Mouse (Mus musculus): ENCODE measurements around the gene Pdia5. TPM values are rescaled to one million over a fixed set of nuclear protein-coding genes. Genes with fewer than 3 reads are reported as not detected.
A peak's percentile ranks its signal among the peaks of the same experiment; 100 is the strongest.

Gene Pdia5
- polyA plus RNA-seq (2011; ENCODE audit: insufficient read depth, insufficient read length, low read depth, missing spikeins), result 20.2 and 25.8 TPM in 2 replicates

DNA sequence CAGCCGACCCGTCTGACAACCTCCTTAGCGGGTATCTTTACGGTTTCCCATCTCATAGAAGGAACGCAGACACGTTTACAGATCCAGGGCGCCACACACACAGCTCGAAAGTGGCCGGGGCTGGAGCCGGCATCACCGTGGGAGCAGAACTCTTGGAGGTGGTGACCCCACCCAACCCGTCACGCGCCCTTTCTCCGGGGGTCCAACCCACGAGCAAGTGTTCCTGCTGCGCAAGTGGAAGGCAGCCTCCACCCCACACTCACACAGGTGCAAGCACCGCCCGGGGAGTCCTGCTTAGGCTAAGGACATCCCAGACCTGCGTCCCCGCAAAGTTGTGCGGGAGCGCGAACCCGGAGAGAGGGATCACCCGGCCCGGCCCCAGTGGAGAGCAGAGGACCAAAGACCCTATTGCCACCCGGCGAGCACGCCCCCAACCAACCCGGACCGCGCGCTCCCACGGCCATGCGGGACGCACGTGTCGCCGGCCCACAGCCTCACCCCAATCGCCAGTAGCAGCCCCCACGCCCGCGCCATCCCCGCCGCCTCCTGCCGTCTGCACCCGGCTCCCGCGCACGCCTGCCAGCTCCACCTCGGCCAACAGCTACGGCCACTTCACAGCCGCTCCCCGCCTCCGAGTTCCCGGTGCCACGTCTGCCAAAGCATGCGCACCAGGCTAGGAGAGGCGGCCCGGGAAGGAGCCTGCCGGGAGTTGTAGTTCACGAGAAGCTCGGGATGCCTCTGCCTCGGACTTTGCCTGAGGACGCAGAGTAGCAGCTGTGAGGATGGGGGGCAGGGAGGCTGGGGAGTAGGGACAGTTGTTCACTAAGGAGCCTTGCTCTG, at the start of gene Pdia5:
Gene Pdia5 (minus strand): TSS at position 643 of the 840 bp plus-strand sequence.
- H3K4me1 ChIP-seq (ENCODE audit: control insufficient read depth, insufficient read depth, low read length), result peaks cover 2% of the 10 kb centered on the region
- peak within 1 kb of the TSS; percentile 69 for H3K9ac ChIP-seq (ENCODE audit: low read depth, poor library complexity, severe bottlenecking)
- no peaks in the 10 kb centered on the region for H3K9me3 ChIP-seq (replicated peaks; ENCODE audit: control insufficient read depth, insufficient read depth, low read length, poor library complexity, severe bottlenecking)
- no peaks in the 10 kb centered on the region for H3K27me3 ChIP-seq (ENCODE audit: control insufficient read depth, insufficient read depth, low read length, poor library complexity, severe bottlenecking)
- H3K36me3 ChIP-seq (ENCODE audit: control insufficient read depth, insufficient read depth, low read length, poor library complexity, severe bottlenecking), result no peaks in the 10 kb centered on the region
- H3K4me3 ChIP-seq (ENCODE audit: low read depth, low read length), result peak within 1 kb of the TSS; percentile 78
- TF ChIP-seq CTCF (IDR thresholded peaks at IDR 0.05; ENCODE audit: low read depth, low read length) (no peak), POLR2A (IDR thresholded peaks at IDR 0.05; ENCODE audit: insufficient read depth, low read length) (no peak), EP300 (IDR thresholded peaks at IDR 0.05; ENCODE audit: insufficient read depth, low read depth, low read length) (0 out of 2 replicates have a peak, but pooled peaks have one; percentile 36)
- H3K27ac ChIP-seq (ENCODE audit: insufficient read depth, low read length), result no peak within 1 kb of the TSS

DNA sequence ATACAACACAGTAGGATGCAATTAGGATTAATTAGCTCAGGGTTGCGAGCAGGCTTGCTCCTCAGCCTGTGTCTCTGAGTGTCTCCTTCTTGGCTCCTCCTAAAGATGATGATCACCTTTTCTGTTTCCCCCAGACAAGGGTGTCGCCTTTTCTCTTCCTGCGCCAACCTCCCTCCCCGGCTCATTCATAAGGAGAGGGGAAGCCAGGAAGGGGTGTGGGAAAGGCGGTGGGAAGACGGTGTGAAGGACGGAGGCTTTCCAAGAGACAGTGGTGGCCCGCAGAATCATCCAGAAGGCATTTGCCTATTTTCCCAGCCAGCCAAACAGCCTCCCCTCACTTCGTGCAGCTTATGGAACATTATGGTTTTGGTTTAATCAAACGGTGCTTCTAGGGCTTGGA, 48.4 kb upstream of the Pdia5 start:
- Histone ChIP-seq H3K9ac (ENCODE audit: low read depth, poor library complexity, severe bottlenecking) (no peak overlapping the region), H3K36me3 (ENCODE audit: control insufficient read depth, insufficient read depth, low read length, poor library complexity, severe bottlenecking) (no peaks in the 10 kb centered on the region), H3K4me1 (ENCODE audit: control insufficient read depth, insufficient read depth, low read length) (no peaks in the 10 kb centered on the region), H3K27ac (ENCODE audit: insufficient read depth, low read length) (no peak overlapping the region), H3K4me3 (ENCODE audit: low read depth, low read length) (no peak overlapping the region), H3K27me3 (ENCODE audit: control insufficient read depth, insufficient read depth, low read length, poor library complexity, severe bottlenecking) (peaks cover 9% of the 10 kb centered on the region), H3K9me3 (replicated peaks; ENCODE audit: control insufficient read depth, insufficient read depth, low read length, poor library complexity, severe bottlenecking) (no peaks in the 10 kb centered on the region)
- TF ChIP-seq POLR2A (IDR thresholded peaks at IDR 0.05; ENCODE audit: insufficient read depth, low read length), result no peak
- TF ChIP-seq EP300 (IDR thresholded peaks at IDR 0.05; ENCODE audit: insufficient read depth, low read depth, low read length), result no peak
- TF ChIP-seq CTCF (IDR thresholded peaks at IDR 0.05; ENCODE audit: low read depth, low read length), result no peak

- TF ChIP-seq POLR2A (IDR thresholded peaks at IDR 0.05; ENCODE audit: insufficient read depth, low read length) (no peak), CTCF (IDR thresholded peaks at IDR 0.05; ENCODE audit: low read depth, low read length) (no peak), EP300 (IDR thresholded peaks at IDR 0.05; ENCODE audit: insufficient read depth, low read depth, low read length) (no peak)
- H3K27me3 ChIP-seq (ENCODE audit: control insufficient read depth, insufficient read depth, low read length, poor library complexity, severe bottlenecking), result peaks cover 9% of the 10 kb centered on the region
- H3K36me3 ChIP-seq (ENCODE audit: control insufficient read depth, insufficient read depth, low read length, poor library complexity, severe bottlenecking), result no peaks in the 10 kb centered on the region
- H3K27ac ChIP-seq (ENCODE audit: insufficient read depth, low read length), result no peak overlapping the region
- H3K4me1 ChIP-seq (ENCODE audit: control insufficient read depth, insufficient read depth, low read length), result no peaks in the 10 kb centered on the region
- H3K4me3 ChIP-seq (ENCODE audit: low read depth, low read length), result no peak overlapping the region
- H3K9ac ChIP-seq (ENCODE audit: low read depth, poor library complexity, severe bottlenecking), result no peak overlapping the region
- no peaks in the 10 kb centered on the region for H3K9me3 ChIP-seq (replicated peaks; ENCODE audit: control insufficient read depth, insufficient read depth, low read length, poor library complexity, severe bottlenecking)
Observed at GRCm38 (mm10) chr16:35537651-35538050, 47.0 kb upstream of the Pdia5 start.

DNA sequence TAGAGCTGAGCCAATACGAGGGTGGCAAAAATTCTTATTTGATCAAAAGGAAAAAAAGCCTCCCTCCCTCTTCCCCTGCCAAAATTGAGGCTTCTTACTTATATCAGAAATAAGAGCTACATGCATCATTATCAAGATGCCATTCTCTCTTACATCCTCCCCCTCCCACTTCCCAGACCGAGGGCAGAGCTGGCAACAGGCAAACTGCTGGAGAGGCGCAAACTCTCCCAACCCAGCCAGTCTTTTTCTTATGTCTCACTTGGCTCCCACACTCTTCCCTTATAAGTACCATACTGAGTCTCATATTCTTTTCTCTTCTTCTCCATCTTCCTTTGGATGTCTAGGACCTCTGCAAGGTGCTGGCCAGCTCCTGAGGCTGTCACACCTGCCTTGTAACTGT, 44.0 kb upstream of the Pdia5 start:
- H3K4me3 ChIP-seq (ENCODE audit: low read depth, low read length), result no peak overlapping the region
- no peak for TF ChIP-seq EP300 (IDR thresholded peaks at IDR 0.05; ENCODE audit: insufficient read depth, low read depth, low read length)
- TF ChIP-seq POLR2A (IDR thresholded peaks at IDR 0.05; ENCODE audit: insufficient read depth, low read length), result no peak
- no peak for TF ChIP-seq CTCF (IDR thresholded peaks at IDR 0.05; ENCODE audit: low read depth, low read length)

GRCm38 (mm10) chr16:35524200-35524599, 33.5 kb upstream of the Pdia5 start:
- H3K27ac ChIP-seq (ENCODE audit: insufficient read depth, low read length), result no peak overlapping the region
- H3K27me3 ChIP-seq (ENCODE audit: control insufficient read depth, insufficient read depth, low read length, poor library complexity, severe bottlenecking), result no peaks in the 10 kb centered on the region
- H3K9me3 ChIP-seq (replicated peaks; ENCODE audit: control insufficient read depth, insufficient read depth, low read length, poor library complexity, severe bottlenecking), result no peaks in the 10 kb centered on the region
- TF ChIP-seq EP300 (IDR thresholded peaks at IDR 0.05; ENCODE audit: insufficient read depth, low read depth, low read length) (no peak), CTCF (IDR thresholded peaks at IDR 0.05; ENCODE audit: low read depth, low read length) (no peak), POLR2A (IDR thresholded peaks at IDR 0.05; ENCODE audit: insufficient read depth, low read length) (no peak)
- no peaks in the 10 kb centered on the region for H3K4me1 ChIP-seq (ENCODE audit: control insufficient read depth, insufficient read depth, low read length)
- H3K36me3 ChIP-seq (ENCODE audit: control insufficient read depth, insufficient read depth, low read length, poor library complexity, severe bottlenecking), result no peaks in the 10 kb centered on the region
- no peak overlapping the region for H3K9ac ChIP-seq (ENCODE audit: low read depth, poor library complexity, severe bottlenecking)
- no peak overlapping the region for H3K4me3 ChIP-seq (ENCODE audit: low read depth, low read length)

More for the DNA sequence above, 44.0 kb upstream of the Pdia5 start:
- H3K27ac ChIP-seq (ENCODE audit: insufficient read depth, low read length), result no peak overlapping the region
- H3K36me3 ChIP-seq (ENCODE audit: control insufficient read depth, insufficient read depth, low read length, poor library complexity, severe bottlenecking), result no peaks in the 10 kb centered on the region
- no peak overlapping the region for H3K9ac ChIP-seq (ENCODE audit: low read depth, poor library complexity, severe bottlenecking)
- H3K9me3 ChIP-seq (replicated peaks; ENCODE audit: control insufficient read depth, insufficient read depth, low read length, poor library complexity, severe bottlenecking), result no peaks in the 10 kb centered on the region
- no peaks in the 10 kb centered on the region for H3K27me3 ChIP-seq (ENCODE audit: control insufficient read depth, insufficient read depth, low read length, poor library complexity, severe bottlenecking)
- no peaks in the 10 kb centered on the region for H3K4me1 ChIP-seq (ENCODE audit: control insufficient read depth, insufficient read depth, low read length)

- H3K4me1 ChIP-seq (ENCODE audit: control insufficient read depth, insufficient read depth, low read length), result no peaks in the 10 kb centered on the region
- TF ChIP-seq CTCF (IDR thresholded peaks at IDR 0.05; ENCODE audit: low read depth, low read length), result no peak
- no peak for TF ChIP-seq POLR2A (IDR thresholded peaks at IDR 0.05; ENCODE audit: insufficient read depth, low read length)
- TF ChIP-seq EP300 (IDR thresholded peaks at IDR 0.05; ENCODE audit: insufficient read depth, low read depth, low read length), result no peak
- no peaks in the 10 kb centered on the region for H3K9me3 ChIP-seq (replicated peaks; ENCODE audit: control insufficient read depth, insufficient read depth, low read length, poor library complexity, severe bottlenecking)
- H3K27me3 ChIP-seq (ENCODE audit: control insufficient read depth, insufficient read depth, low read length, poor library complexity, severe bottlenecking), result no peaks in the 10 kb centered on the region
- no peak overlapping the region for H3K9ac ChIP-seq (ENCODE audit: low read depth, poor library complexity, severe bottlenecking)
- H3K27ac ChIP-seq (ENCODE audit: insufficient read depth, low read length), result no peak overlapping the region
- no peak overlapping the region for H3K4me3 ChIP-seq (ENCODE audit: low read depth, low read length)
- H3K36me3 ChIP-seq (ENCODE audit: control insufficient read depth, insufficient read depth, low read length, poor library complexity, severe bottlenecking), result no peaks in the 10 kb centered on the region
Observed at GRCm38 (mm10) chr16:35519245-35519644, 28.6 kb upstream of the Pdia5 start.
